Mouse (Mus musculus) cerebellum, adult 8-10 months (tissue): ENCODE measurements around the gene Igf2r.

ENCODE experiments used
- DNase-seq: peaks from one replicate; pipeline ENCODE4 v3.0.0; 2022

Igf2r gene

GRCm38 (mm10) chr17:12781101-12781500 is 11.6 kb upstream of the Igf2r start:
- no peak for DNase-seq

- no peak for DNase-seq
These were observed 10.7 kb upstream of the Igf2r start for GRCm38 (mm10) chr17:12780125-12780524.

- no peak for DNase-seq
These were observed 10.0 kb upstream of the Igf2r start for GRCm38 (mm10) chr17:12779442-12779841.

- no peak for DNase-seq
These were observed 4.5 kb upstream of the Igf2r start for GRCm38 (mm10) chr17:12773956-12774355.

- DNase-seq: no peak
These were observed 1.0 kb upstream of the Igf2r start for GRCm38 (mm10) chr17:12770500-12770899.

- no peak for DNase-seq
These were observed 767 bp downstream of the Igf2r start for GRCm38 (mm10) chr17:12768415-12769379.

GRCm38 (mm10) chr17:12767294-12767852 is 2.1 kb downstream of the Igf2r start:
- DNase-seq: no peak

GRCm38 (mm10) chr17:12763412-12763811 is 6.1 kb downstream of the Igf2r start:
- no peak for DNase-seq

- DNase-seq: no peak
These were observed 8.9 kb downstream of the Igf2r start for GRCm38 (mm10) chr17:12760355-12761146.

GRCm38 (mm10) chr17:12759646-12760074 is 9.8 kb downstream of the Igf2r start:
- no peak for DNase-seq

- no peak for DNase-seq
These were observed 10.6 kb downstream of the Igf2r start for GRCm38 (mm10) chr17:12758701-12759455.

GRCm38 (mm10) chr17:12757990-12758389 is 11.5 kb downstream of the Igf2r start:
- DNase-seq: peak; percentile 90

- peak; percentile 51 for DNase-seq
These were observed 12.3 kb downstream of the Igf2r start for GRCm38 (mm10) chr17:12757161-12757560.

GRCm38 (mm10) chr17:12755951-12756350 is 13.5 kb downstream of the Igf2r start:
- no peak for DNase-seq

GRCm38 (mm10) chr17:12755146-12755545 is 14.3 kb downstream of the Igf2r start:
- DNase-seq: no peak

- DNase-seq: no peak
These were observed 15.0 kb downstream of the Igf2r start for GRCm38 (mm10) chr17:12754243-12755007.

- DNase-seq: no peak
These were observed 16.4 kb downstream of the Igf2r start for GRCm38 (mm10) chr17:12753050-12753449.

- no peak for DNase-seq
These were observed 17.8 kb downstream of the Igf2r start for GRCm38 (mm10) chr17:12751641-12752040.

- DNase-seq: no peak
These were observed 18.2 kb downstream of the Igf2r start for GRCm38 (mm10) chr17:12751218-12751617.

- DNase-seq: no peak
These were observed 18.8 kb downstream of the Igf2r start for GRCm38 (mm10) chr17:12750591-12751170.
